Mouse (Mus musculus) heart, embryonic 10.5 days (tissue): Measurements from ENCODE around the gene Gm49321. TPM values are rescaled to one million over a fixed set of nuclear protein-coding genes. Genes with fewer than 3 reads are reported as not detected.

ENCODE experiments used
- DNase-seq: peaks from one replicate; pipeline ENCODE4 v3.0.0-alpha.2; 2017; ENCODE audit warnings: low spot score
- H3K27ac ChIP-seq: fragments of 300-500 bp; sonication (generic); 2 replicates; pipeline ENCODE4 v1.5.1; 2016; ENCODE audit warnings: mild to moderate bottlenecking
- H3K27me3 ChIP-seq: fragments of 300-500 bp; sonication (generic); 2 replicates; pipeline ENCODE4 v1.6.1; 2016; ENCODE audit warnings: mild to moderate bottlenecking; ENCODE audit not compliant: poor library complexity, insufficient read depth, severe bottlenecking
- H3K36me3 ChIP-seq: fragments of 300-500 bp; sonication (generic); 2 replicates; pipeline ENCODE4 v1.6.1; 2016; ENCODE audit warnings: mild to moderate bottlenecking, moderate library complexity
- H3K4me1 ChIP-seq: fragments of 300-500 bp; sonication (generic); 2 replicates; pipeline ENCODE4 v1.6.1; 2016; ENCODE audit warnings: mild to moderate bottlenecking
- H3K4me3 ChIP-seq: fragments of 300-500 bp; sonication (generic); 2 replicates; pipeline ENCODE4 v1.5.1; 2016; ENCODE audit warnings: mild to moderate bottlenecking, moderate library complexity
- H3K9me3 ChIP-seq: fragments of 300-500 bp; sonication (generic); 2 replicates; pipeline ENCODE4 v1.6.1; 2016; ENCODE audit warnings: mild to moderate bottlenecking, moderate library complexity
- WGBS: fragments of 180-500 bp; shearing (Covaris S2); methylation state at CpG from one replicate; pipeline ENCODE4 v1.1.7; 2016; 5-methylcytosine and 5-hydroxymethylcytosine counted together
- polyA plus RNA-seq: library from polyadenylated mRNA; unstranded; fragments of >200 nt; fragmentation: Nextera tagmentation; extraction: Ambion mirVana; gene quantifications from 2 replicates; pipeline ENCODE4 v1.2.1, GENCODE M21; 2016

Gm49321 gene
- polyA plus RNA-seq, 1 experiment from 2014 or later, result 15.8 TPM

GRCm38 (mm10) chr12:73907079-73907672 is 30.3 kb upstream of the Gm49321 start:
- Histone ChIP-seq H3K27ac (peak overlapping the region; percentile 100), H3K27me3 (no peaks in the 10 kb centered on the region), H3K36me3 (no peaks in the 10 kb centered on the region), H3K4me3 (peak overlapping the region; percentile 93), H3K9me3 (no peaks in the 10 kb centered on the region), H3K4me1 (peaks cover 16% of the 10 kb centered on the region)
- no peak for DNase-seq
- 1% methylated on average over 18 of the region's 18 CpGs for WGBS

DNA sequence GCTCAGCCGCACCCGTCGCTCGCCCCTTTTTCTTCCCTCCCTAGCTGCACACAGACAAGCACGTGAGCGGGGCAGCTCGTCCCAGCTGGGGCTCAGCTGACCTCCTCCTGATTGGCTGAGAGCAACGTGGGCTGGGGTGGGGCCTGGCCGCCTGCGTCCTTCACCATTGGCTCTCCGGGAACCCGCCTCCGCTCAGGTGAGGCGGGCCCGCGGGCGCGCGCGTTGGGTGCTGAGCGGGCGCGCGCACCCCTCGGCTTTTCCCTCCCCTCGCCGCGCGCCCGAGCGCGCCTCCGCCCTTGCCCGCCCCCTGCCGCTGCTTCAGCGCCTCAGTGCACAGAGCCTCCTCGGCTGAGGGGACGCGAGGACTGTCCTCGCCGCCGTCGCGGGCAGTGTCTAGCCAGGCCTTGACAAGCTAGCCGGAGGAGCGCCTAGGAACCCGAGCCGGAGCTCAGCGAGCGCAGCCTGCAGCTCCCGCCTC is 29.7 kb upstream of the Gm49321 start:
- H3K4me1 ChIP-seq, result peaks cover 16% of the 10 kb centered on the region
- peak; percentile 100 for DNase-seq
- H3K9me3 ChIP-seq, result no peaks in the 10 kb centered on the region
- 0% methylated on average over 51 of the region's 51 CpGs for WGBS
- H3K27ac ChIP-seq, result peak overlapping the region; percentile 100
- no peaks in the 10 kb centered on the region for H3K27me3 ChIP-seq
- H3K36me3 ChIP-seq, result no peaks in the 10 kb centered on the region
- peak overlapping the region; percentile 93 for H3K4me3 ChIP-seq

DNA sequence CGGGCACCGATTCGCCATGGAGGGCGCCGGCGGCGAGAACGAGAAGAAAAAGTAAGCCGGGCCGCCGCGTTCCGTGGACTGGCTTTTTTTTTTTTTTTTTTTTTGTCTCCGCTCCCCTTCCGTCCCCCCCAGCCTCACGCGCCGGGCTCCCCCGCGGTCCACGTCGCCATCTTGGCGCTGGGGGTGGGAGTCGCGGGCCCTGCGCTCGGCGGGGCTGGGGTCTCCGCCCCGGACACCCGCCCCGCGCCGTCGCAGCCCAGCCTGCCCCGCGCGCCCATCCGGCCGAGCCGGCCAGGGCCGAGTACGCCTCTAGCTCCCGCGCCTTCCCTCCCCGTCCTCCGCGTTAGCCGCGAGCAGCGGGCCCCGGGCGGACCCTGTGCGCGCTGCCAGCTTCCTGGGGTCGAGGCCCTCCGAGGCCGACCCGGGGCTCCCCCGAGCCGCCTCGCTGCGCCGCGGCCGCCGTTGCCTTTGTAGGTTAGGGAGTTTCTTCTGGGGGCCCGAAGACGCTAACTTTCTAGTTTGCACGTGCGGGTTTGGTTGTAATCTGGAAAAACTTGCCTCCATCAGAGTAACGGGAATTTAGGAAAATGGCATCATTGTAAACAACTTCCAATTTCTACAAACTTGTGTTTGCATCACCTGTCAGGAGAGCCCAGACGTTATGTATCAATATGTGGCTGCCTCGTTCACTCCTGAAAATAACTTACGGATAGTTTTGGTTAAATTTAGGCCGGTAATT is 29.0 kb upstream of the Gm49321 start:
- peak overlapping the region; percentile 100 for H3K27ac ChIP-seq
- DNase-seq, result peak; percentile 83
- no peaks in the 10 kb centered on the region for H3K9me3 ChIP-seq
- no peaks in the 10 kb centered on the region for H3K27me3 ChIP-seq
- H3K36me3 ChIP-seq, result no peaks in the 10 kb centered on the region
- peak overlapping the region; percentile 93 for H3K4me3 ChIP-seq
- H3K4me1 ChIP-seq, result peaks cover 16% of the 10 kb centered on the region
- WGBS, result under 1% methylated on average over 69 of the region's 76 CpGs

DNA sequence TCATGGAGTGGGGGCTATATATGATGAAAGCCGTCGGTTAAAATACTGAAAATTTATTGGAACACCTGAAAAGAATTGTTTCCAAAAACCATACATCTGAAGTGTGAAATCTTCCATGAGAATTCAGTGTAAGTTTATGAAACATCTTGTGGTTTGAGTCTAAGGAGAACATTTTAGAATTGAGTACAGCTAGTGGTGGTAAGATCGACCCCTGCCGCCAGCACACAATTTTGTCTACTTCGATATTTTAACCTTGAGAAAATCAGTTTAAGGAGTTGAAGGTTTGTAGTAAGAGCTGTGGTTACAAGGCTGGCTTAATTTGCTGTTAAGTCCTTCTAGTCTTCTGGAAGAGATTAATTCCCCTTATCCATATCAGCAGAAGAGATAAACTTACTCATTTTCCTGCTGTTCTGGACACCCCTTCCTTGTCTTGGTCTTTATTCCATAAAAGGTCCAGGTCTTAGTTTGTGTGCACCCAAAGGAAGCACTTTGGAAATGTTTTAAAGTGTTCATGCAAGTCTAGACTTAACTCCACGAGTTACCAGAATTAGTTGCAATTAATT is 28.4 kb upstream of the Gm49321 start:
- Histone ChIP-seq H3K9me3 (no peaks in the 10 kb centered on the region), H3K4me3 (peak overlapping the region; percentile 93), H3K27me3 (no peaks in the 10 kb centered on the region), H3K4me1 (peaks cover 16% of the 10 kb centered on the region), H3K27ac (peak overlapping the region; percentile 100), H3K36me3 (no peaks in the 10 kb centered on the region)
- DNase-seq, result no peak
- WGBS, result 5% methylated on average over 6 of the region's 6 CpGs

DNA sequence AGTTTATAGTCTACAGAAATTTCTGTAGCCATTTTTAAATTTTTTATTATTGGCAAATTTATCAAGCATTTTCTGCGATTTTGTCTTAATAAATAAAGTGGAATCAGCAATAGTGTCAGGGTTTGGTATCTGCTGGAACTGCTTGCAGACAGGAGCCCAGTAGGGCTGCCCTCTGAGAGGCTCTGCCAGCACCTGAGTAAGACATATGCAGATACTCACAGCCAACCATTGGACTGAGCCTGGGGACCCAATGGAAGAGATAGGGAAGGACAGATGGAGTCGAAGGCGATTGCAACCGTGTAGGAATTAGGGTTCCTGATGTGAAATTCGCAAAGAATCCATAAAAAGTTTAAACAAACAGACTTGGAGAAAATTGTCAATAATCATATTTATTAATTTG is 19.0 kb upstream of the Gm49321 start:
- Histone ChIP-seq H3K27me3 (no peaks in the 10 kb centered on the region), H3K4me3 (no peak overlapping the region), H3K4me1 (0 out of 2 replicates have a peak, but pooled peaks cover 12% of the 10 kb centered on the region), H3K9me3 (no peaks in the 10 kb centered on the region), H3K27ac (no peak overlapping the region), H3K36me3 (no peaks in the 10 kb centered on the region)
- no peak for DNase-seq
- WGBS, result 93% methylated on average over 5 of the region's 5 CpGs

GRCm38 (mm10) chr12:73930266-73930665 is 7.2 kb upstream of the Gm49321 start:
- Histone ChIP-seq H3K9me3 (no peaks in the 10 kb centered on the region), H3K4me3 (no peak overlapping the region), H3K36me3 (peaks cover 87% of the 10 kb centered on the region), H3K27me3 (no peaks in the 10 kb centered on the region), H3K27ac (no peak overlapping the region), H3K4me1 (no peaks in the 10 kb centered on the region)
- WGBS, result 62% methylated on average over 3 of the region's 3 CpGs
- DNase-seq, result no peak

- DNase-seq, result no peak
Measured at GRCm38 (mm10) chr12:73931274-73931673, 6.2 kb upstream of the Gm49321 start.

GRCm38 (mm10) chr12:73934528-73934927 is 2.9 kb upstream of the Gm49321 start:
- 74% methylated on average over 2 of the region's 2 CpGs for WGBS
- no peak for DNase-seq
- Histone ChIP-seq H3K36me3 (peaks cover 94% of the 10 kb centered on the region), H3K27ac (no peak overlapping the region), H3K27me3 (no peaks in the 10 kb centered on the region), H3K4me3 (no peak overlapping the region), H3K4me1 (no peaks in the 10 kb centered on the region), H3K9me3 (no peaks in the 10 kb centered on the region)

More at GRCm38 (mm10) chr12:73931274-73931673, 6.2 kb upstream of the Gm49321 start:
- WGBS, result 66% methylated on average over 5 of the region's 5 CpGs
- peaks cover 97% of the 10 kb centered on the region for H3K36me3 ChIP-seq
- H3K4me1 ChIP-seq, result no peaks in the 10 kb centered on the region
- H3K4me3 ChIP-seq, result no peak overlapping the region
- H3K27ac ChIP-seq, result no peak overlapping the region
- no peaks in the 10 kb centered on the region for H3K9me3 ChIP-seq
- H3K27me3 ChIP-seq, result no peaks in the 10 kb centered on the region

DNA sequence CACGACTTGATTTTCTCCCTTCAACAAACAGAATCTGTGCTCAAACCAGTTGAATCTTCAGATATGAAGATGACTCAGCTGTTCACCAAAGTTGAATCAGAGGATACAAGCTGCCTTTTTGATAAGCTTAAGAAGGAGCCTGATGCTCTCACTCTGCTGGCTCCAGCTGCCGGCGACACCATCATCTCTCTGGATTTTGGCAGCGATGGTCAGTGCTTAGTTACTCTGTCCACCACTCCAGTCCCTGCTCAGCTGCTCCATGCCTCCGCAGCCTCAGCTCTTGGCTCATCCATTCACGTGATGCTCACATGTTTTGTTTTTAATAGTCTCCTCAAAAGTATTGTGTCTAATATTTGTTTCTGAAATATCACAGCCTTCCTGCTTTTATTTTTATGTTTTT is 2.1 kb downstream of the Gm49321 start:
- no peak overlapping the region for H3K27ac ChIP-seq
- H3K36me3 ChIP-seq, result peaks cover 93% of the 10 kb centered on the region
- H3K4me3 ChIP-seq, result no peak overlapping the region
- no peaks in the 10 kb centered on the region for H3K27me3 ChIP-seq
- no peak for DNase-seq
- no peaks in the 10 kb centered on the region for H3K4me1 ChIP-seq
- 81% methylated on average over 6 of the region's 6 CpGs for WGBS
- no peaks in the 10 kb centered on the region for H3K9me3 ChIP-seq

- DNase-seq, result no peak
- H3K4me3 ChIP-seq, result peak overlapping the region; percentile 61
- no peaks in the 10 kb centered on the region for H3K9me3 ChIP-seq
- H3K4me1 ChIP-seq, result peaks cover 13% of the 10 kb centered on the region; the same call in 1 of the 2 replicates
- peaks cover 36% of the 10 kb centered on the region for H3K36me3 ChIP-seq
- 73% methylated on average over 4 of the region's 4 CpGs for WGBS
- H3K27me3 ChIP-seq, result no peaks in the 10 kb centered on the region
- H3K27ac ChIP-seq, result peak overlapping the region; percentile 89
Measured at GRCm38 (mm10) chr12:73948415-73948814, 11.0 kb downstream of the Gm49321 start.

GRCm38 (mm10) chr12:73949318-73950058 is 12.0 kb downstream of the Gm49321 start:
- H3K36me3 ChIP-seq, result peaks cover 25% of the 10 kb centered on the region
- H3K27ac ChIP-seq, result peak overlapping the region; percentile 89
- H3K4me3 ChIP-seq, result peak overlapping the region; percentile 61
- no peaks in the 10 kb centered on the region for H3K9me3 ChIP-seq
- peaks cover 23% of the 10 kb centered on the region for H3K4me1 ChIP-seq
- H3K27me3 ChIP-seq, result no peaks in the 10 kb centered on the region
- WGBS, result 6% methylated on average over 46 of the region's 46 CpGs
- DNase-seq, result peak; percentile 81

GRCm38 (mm10) chr12:73952879-73953278 is 15.4 kb downstream of the Gm49321 start:
- DNase-seq, result peak; percentile 85
- H3K4me3 ChIP-seq, result peak overlapping the region; percentile 57
- H3K27me3 ChIP-seq, result no peaks in the 10 kb centered on the region
- H3K9me3 ChIP-seq, result no peaks in the 10 kb centered on the region
- peaks cover 33% of the 10 kb centered on the region for H3K4me1 ChIP-seq
- H3K27ac ChIP-seq, result peak overlapping the region; percentile 81; the same call in 1 of the 2 replicates
- 8% methylated on average over 15 of the region's 15 CpGs for WGBS
- peaks cover 5% of the 10 kb centered on the region; the same call in 1 of the 2 replicates for H3K36me3 ChIP-seq
